Mouse (Mus musculus) thymus, adult 2 months (tissue): ENCODE data around the gene Hoxa9.

Experiments used
- CTCF ChIP-seq: fragments of 200-500 bp; IDR thresholded peaks from 2 replicates; pipeline ENCODE4 v1.5.1; 2012; ENCODE audit warnings: mild to moderate bottlenecking, control low read depth, low read length, moderate library complexity, borderline replicate concordance; ENCODE audit not compliant: control insufficient read depth, poor library complexity, insufficient read depth; ENCODE audit errors: extremely low read depth
- POLR2A ChIP-seq: fragments of 200-500 bp; IDR thresholded peaks from 2 replicates; pipeline ENCODE4 v1.6.1; 2012; ENCODE audit warnings: mild to moderate bottlenecking, low read length, control low read depth, moderate library complexity; ENCODE audit not compliant: control insufficient read depth, poor library complexity, insufficient read depth; ENCODE audit errors: extremely low read depth

- no peak for TF ChIP-seq CTCF
- TF ChIP-seq POLR2A = no peak
Measured at GRCm38 (mm10) chr6:52185222-52185621, 45.7 kb downstream of the Hoxa9 start.
